Mouse (Mus musculus): ENCODE measurements around the gene Mettl18. TPM values are rescaled to one million over a fixed set of nuclear protein-coding genes. Genes with fewer than 3 reads are reported as not detected.
A peak's percentile ranks its signal among the peaks of the same experiment; 100 is the strongest.
"Not testable (repeated sequence)": the region's sequence is repeated elsewhere in the genome, so short reads cannot be mapped to it uniquely, and the experiment has no call there.

Gene Mettl18
- polyA plus RNA-seq, 1 experiment from 2014 or later: 10.2 TPM

GRCm38 (mm10) chr1:164018221-164018896 lies 23.7 kb downstream of the Mettl18 start:
- TF ChIP-seq CTCF (IDR thresholded peaks at IDR 0.05; ENCODE audit: low read depth): no peak
- no peak overlapping the region for H3K27ac ChIP-seq (ENCODE audit: low read depth)
- no peak for ATAC-seq (ENCODE audit: insufficient read depth)

GRCm38 (mm10) chr1:164019789-164020188 lies 25.1 kb downstream of the Mettl18 start:
- Histone ChIP-seq H3K9ac (no peak overlapping the region), H3K36me3 (ENCODE audit: insufficient read depth) (no peaks in the 10 kb centered on the region), H3K9me3 (ENCODE audit: low read depth, low read length) (no peaks in the 10 kb centered on the region), H3K27ac (ENCODE audit: low read depth) (no peak overlapping the region), H3K4me1 (ENCODE audit: insufficient read depth) (no peaks in the 10 kb centered on the region), H3K4me2 (no peak overlapping the region), H3K4me3 (ENCODE audit: low read depth, low read length) (no peak overlapping the region), H3K27me3 (ENCODE audit: insufficient read depth, low read length) (no peaks in the 10 kb centered on the region)
- WGBS: 53% methylated on average over 6 of the region's 6 CpGs
- TF ChIP-seq CTCF (IDR thresholded peaks at IDR 0.05; ENCODE audit: low read depth): no peak
- DNase-seq (no peak), ATAC-seq (ENCODE audit: insufficient read depth) (no peak)

More at GRCm38 (mm10) chr1:164018221-164018896, 23.7 kb downstream of the Mettl18 start:
- H3K4me2 ChIP-seq: no peak overlapping the region
- no peaks in the 10 kb centered on the region for H3K36me3 ChIP-seq (ENCODE audit: insufficient read depth)
- H3K27me3 ChIP-seq (ENCODE audit: insufficient read depth, low read length): no peaks in the 10 kb centered on the region
- H3K4me3 ChIP-seq (ENCODE audit: low read depth, low read length): no peak overlapping the region
- no peaks in the 10 kb centered on the region for H3K9me3 ChIP-seq (ENCODE audit: low read depth, low read length)
- 78% methylated on average over 16 of the region's 16 CpGs for WGBS
- DNase-seq: no peak
- no peak overlapping the region for H3K9ac ChIP-seq
- H3K4me1 ChIP-seq (ENCODE audit: insufficient read depth): no peaks in the 10 kb centered on the region

- not testable (repeated sequence) for H3K27me3 ChIP-seq (ENCODE audit: insufficient read depth, low read length); DNase-seq; H3K36me3 ChIP-seq (ENCODE audit: insufficient read depth); H3K27ac ChIP-seq (ENCODE audit: low read depth); H3K4me3 ChIP-seq (ENCODE audit: low read depth, low read length); H3K4me1 ChIP-seq (ENCODE audit: insufficient read depth); ATAC-seq (ENCODE audit: insufficient read depth); H3K9ac ChIP-seq; H3K9me3 ChIP-seq (ENCODE audit: low read depth, low read length); H3K4me2 ChIP-seq
- 78% methylated on average over 3 of the region's 3 CpGs for WGBS
Observed at GRCm38 (mm10) chr1:164020746-164021145, 26.1 kb downstream of the Mettl18 start.

DNA sequence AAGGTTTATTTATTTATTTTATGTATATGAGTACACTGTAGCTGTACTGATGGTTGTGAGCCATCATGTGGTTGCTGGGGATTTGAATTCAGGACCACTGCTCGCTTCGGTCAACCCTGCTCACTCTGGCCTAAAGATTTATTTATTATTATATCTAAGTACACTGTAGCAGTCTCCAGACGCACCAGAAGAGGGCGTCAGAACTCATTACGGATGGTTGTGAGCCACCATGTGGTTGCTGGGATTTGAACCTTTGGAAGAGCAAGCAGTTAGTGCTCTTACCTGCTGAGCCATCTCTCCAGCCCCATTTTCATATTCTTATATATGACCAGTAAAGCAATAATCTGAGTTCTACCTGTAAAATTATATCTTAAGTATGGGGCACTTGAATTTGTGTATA lies 27.4 kb downstream of the Mettl18 start:
- H3K4me3 ChIP-seq (ENCODE audit: low read depth, low read length); ATAC-seq (ENCODE audit: insufficient read depth); H3K27me3 ChIP-seq (ENCODE audit: insufficient read depth, low read length); DNase-seq; H3K36me3 ChIP-seq (ENCODE audit: insufficient read depth); H3K9me3 ChIP-seq (ENCODE audit: low read depth, low read length); H3K4me1 ChIP-seq (ENCODE audit: insufficient read depth); H3K27ac ChIP-seq (ENCODE audit: low read depth); H3K4me2 ChIP-seq; H3K9ac ChIP-seq: not testable (repeated sequence)
- WGBS: 78% methylated on average over 5 of the region's 5 CpGs

DNA sequence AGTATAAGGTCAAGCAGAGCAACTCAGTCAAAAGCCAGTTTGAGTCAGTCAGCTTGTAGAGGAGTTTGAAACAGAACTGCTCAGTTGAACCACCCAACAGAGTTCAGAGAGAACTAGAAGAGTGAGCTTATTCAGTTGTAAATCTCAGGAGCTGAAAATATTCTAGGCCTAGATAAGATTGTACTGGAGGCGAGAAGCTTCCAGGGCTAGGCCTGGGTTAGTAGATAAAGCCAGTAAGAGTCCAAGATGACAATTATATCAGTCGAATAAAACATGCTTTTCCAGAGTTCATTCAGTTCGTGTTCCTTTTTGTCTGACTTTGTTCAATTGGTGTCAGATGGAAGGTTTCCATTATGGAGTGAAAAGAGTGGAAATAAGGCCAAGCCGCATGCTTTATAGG lies 31.0 kb downstream of the Mettl18 start:
- Histone ChIP-seq H3K4me3 (ENCODE audit: low read depth, low read length) (no peak overlapping the region), H3K4me2 (no peak overlapping the region), H3K27ac (ENCODE audit: low read depth) (no peak overlapping the region), H3K4me1 (ENCODE audit: insufficient read depth) (no peaks in the 10 kb centered on the region), H3K9me3 (ENCODE audit: low read depth, low read length) (no peaks in the 10 kb centered on the region; the same call in 1 of the 2 replicates), H3K27me3 (ENCODE audit: insufficient read depth, low read length) (no peaks in the 10 kb centered on the region), H3K9ac (no peak overlapping the region), H3K36me3 (ENCODE audit: insufficient read depth) (no peaks in the 10 kb centered on the region)
- WGBS: 80% methylated on average over 4 of the region's 4 CpGs
- no peak for DNase-seq
- ATAC-seq (ENCODE audit: insufficient read depth): no peak
- no peak for TF ChIP-seq CTCF (IDR thresholded peaks at IDR 0.05; ENCODE audit: low read depth)

DNA sequence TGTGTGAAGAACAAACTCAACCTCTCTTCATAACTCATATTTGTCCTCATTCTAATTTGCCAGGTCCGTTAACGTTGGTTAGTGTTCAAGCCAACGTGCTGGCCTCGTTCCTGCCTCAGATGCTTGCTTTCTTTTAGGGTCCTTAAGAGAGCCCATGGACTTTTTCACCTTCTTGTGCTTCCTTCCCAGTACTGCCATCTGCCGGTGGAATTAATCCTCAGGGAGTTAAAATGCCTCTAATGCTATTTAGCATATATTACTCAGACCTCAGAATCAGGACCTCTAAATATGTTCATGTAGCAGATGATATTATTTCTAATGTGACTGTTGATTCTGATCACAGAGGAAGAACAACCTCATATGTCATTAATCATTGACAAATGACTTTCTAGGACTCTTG lies 32.7 kb downstream of the Mettl18 start:
- Histone ChIP-seq H3K27me3 (ENCODE audit: insufficient read depth, low read length) (no peaks in the 10 kb centered on the region), H3K36me3 (ENCODE audit: insufficient read depth) (no peaks in the 10 kb centered on the region), H3K27ac (ENCODE audit: low read depth) (no peak overlapping the region), H3K4me2 (no peak overlapping the region), H3K9me3 (ENCODE audit: low read depth, low read length) (no peaks in the 10 kb centered on the region; the same call in 1 of the 2 replicates), H3K4me3 (ENCODE audit: low read depth, low read length) (no peak overlapping the region), H3K4me1 (ENCODE audit: insufficient read depth) (no peaks in the 10 kb centered on the region), H3K9ac (no peak overlapping the region)
- 55% methylated on average over 5 of the region's 5 CpGs for WGBS
- TF ChIP-seq CTCF (IDR thresholded peaks at IDR 0.05; ENCODE audit: low read depth): peak; percentile 14; the same call in 1 of the 2 replicates
- ATAC-seq (ENCODE audit: insufficient read depth) (no peak), DNase-seq (peak; percentile 18)

DNA sequence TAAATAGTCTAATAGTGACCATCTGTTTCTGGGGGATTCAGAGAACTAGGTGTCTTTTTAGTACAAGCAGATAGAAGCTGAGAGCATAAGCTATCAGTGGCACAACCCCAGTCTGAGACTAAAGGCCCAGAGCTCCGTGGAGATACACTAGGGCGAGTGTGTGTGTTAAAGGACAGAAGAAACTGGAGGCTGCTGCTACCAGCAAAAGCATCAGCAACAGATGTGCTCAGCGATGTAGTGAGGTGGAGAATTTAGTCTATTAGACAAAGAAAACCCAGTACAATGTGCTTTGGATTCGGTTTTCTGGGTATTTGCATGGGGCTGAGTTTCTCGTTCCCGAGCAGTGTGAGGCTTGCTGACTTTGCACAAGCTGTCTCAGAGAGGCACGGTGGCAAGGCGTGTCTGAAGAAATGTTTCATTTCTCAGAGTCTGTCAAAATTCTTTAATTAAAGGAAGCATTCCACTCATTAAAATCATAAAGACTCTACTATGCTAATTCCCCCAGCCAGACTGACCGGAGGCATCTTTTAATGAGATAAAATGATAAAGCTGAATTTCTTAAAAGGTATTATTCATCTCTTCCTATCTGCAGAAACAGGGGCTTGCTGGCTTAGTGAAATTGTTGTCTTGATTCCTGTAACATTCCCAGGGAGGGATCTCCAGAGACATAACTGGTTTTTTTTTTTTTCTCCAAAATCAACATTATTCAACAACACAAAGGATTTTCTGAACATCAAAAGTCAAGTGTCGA lies 45.9 kb downstream of the Mettl18 start:
- WGBS: 72% methylated on average over 10 of the region's 10 CpGs

More for the DNA sequence above, 45.9 kb downstream of the Mettl18 start:
- H3K9me3 ChIP-seq (ENCODE audit: low read depth, low read length): no peaks in the 10 kb centered on the region
- no peak for TF ChIP-seq CTCF (IDR thresholded peaks at IDR 0.05; ENCODE audit: low read depth)
- ATAC-seq (ENCODE audit: insufficient read depth): no peak
- no peak overlapping the region for H3K9ac ChIP-seq
- no peak overlapping the region for H3K27ac ChIP-seq (ENCODE audit: low read depth)
- no peak for DNase-seq
- no peak overlapping the region for H3K4me2 ChIP-seq
- H3K36me3 ChIP-seq (ENCODE audit: insufficient read depth): no peaks in the 10 kb centered on the region
- H3K4me3 ChIP-seq (ENCODE audit: low read depth, low read length): no peak overlapping the region
- no peaks in the 10 kb centered on the region for H3K27me3 ChIP-seq (ENCODE audit: insufficient read depth, low read length)
- H3K4me1 ChIP-seq (ENCODE audit: insufficient read depth): no peaks in the 10 kb centered on the region
